Mouse (Mus musculus) liver, adult 2 months (tissue): ENCODE data around the gene Fth1.

Experiments
- CTCF ChIP-seq: fragments of 200-500 bp; IDR thresholded peaks from 2 replicates; pipeline ENCODE4 v1.5.1; 2011; ENCODE audit warnings: low read depth, low read length, control low read depth
- POLR2A ChIP-seq: fragments of 200-500 bp; IDR thresholded peaks from 2 replicates; pipeline ENCODE4 v1.6.1; 2011; ENCODE audit warnings: low read length, control low read depth; ENCODE audit not compliant: insufficient read depth; ENCODE audit errors: extremely low read depth

DNA sequence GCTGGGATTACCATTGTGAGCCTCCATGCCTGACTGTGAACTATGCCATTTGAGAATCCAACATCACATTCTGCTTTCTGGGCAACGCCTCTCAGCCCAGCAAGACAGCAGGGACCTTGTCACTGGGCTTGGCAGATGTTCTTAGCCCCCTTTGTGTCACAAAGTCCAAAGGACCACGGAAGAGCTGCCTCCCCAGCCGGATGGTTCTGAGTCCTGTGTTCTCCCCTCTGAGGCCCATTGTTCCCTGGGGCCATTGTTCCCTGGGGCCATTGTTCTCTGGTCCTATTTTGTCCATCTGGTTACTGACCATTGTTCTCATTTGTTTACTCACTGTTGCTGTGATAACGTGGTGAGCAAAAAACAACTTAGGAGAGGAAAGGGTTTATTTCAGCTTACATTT lies 39.5 kb upstream of the Fth1 start:
- TF ChIP-seq POLR2A (no peak), CTCF (no peak)
